Mouse (Mus musculus): Measurements from ENCODE around the gene Pla2g6. TPM values are rescaled to one million over a fixed set of nuclear protein-coding genes. Genes with fewer than 3 reads are reported as not detected.

Pla2g6 gene
- polyA plus RNA-seq, 1 experiment from 2014 or later: 10.7 TPM

GRCm38 (mm10) chr15:79244071-79244893 lies 83.9 kb downstream of the Pla2g6 start:
- no peak overlapping the region for H3K9ac ChIP-seq (ENCODE audit: low read depth, low read length)
- no peak overlapping the region for H3K4me2 ChIP-seq (ENCODE audit: low read length)
- TF ChIP-seq CTCF (IDR thresholded peaks at IDR 0.05; ENCODE audit: low read depth): no peak
- H3K27me3 ChIP-seq (ENCODE audit: insufficient read depth, low read length): no peaks in the 10 kb centered on the region
- no peak for ATAC-seq (replicated peaks; ENCODE audit: low FRiP score, low read depth)
- no peak overlapping the region for H3K4me3 ChIP-seq (replicated peaks; ENCODE audit: low read depth, low read length)
- no peak for DNase-seq (ENCODE audit: low spot score)
- whole genome bisulfite sequencing: 73% methylated on average over 7 of the region's 7 CpGs
- H3K4me1 ChIP-seq (replicated peaks; ENCODE audit: insufficient read depth, low read length): no peaks in the 10 kb centered on the region
- no peak overlapping the region for H3K27ac ChIP-seq
- H3K36me3 ChIP-seq (ENCODE audit: insufficient read depth, low read length): peaks cover 47% of the 10 kb centered on the region
- no peaks in the 10 kb centered on the region for H3K9me3 ChIP-seq (replicated peaks; ENCODE audit: low read length)

DNA sequence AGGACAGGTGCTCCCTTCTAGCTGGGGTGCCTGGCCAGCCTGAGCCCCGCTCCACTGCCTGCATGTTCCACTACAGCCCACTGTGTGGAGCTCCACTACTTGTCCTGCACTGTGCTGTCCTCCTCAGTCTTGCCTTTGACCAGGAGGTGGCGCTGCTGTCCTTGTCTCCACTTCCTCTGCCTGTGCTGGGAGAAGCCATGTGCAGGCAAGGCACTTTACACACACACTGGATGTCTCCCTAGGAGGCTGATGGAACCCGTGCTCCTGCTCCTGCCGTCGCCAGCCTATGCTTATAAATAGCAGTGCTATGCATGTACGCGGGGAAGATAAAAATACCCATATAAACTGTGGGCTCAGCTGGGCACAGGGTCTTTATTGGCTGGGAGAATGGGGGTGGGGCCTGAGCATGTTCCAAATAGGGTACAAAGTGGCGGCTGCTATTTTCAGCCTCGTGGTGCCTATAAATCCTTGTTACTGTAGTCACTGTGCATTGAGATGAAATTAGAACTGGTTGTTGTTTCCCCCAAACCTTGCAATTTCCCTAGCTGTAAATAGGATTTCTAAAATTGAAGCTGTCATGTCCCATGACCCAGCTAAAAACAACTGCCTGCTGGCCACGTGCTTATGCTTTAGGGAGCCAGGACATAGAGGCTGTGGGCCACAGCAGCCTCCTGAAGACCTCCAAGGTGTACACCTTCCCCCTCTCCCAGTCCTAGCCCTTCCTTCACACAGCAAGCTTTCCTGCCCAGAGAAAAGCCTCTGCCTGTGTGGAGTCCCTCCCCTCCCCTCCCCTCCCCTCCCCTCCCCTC lies 84.8 kb downstream of the Pla2g6 start:
- Histone ChIP-seq H3K36me3 (ENCODE audit: insufficient read depth, low read length) (peaks cover 49% of the 10 kb centered on the region), H3K27me3 (ENCODE audit: insufficient read depth, low read length) (no peaks in the 10 kb centered on the region), H3K4me3 (replicated peaks; ENCODE audit: low read depth, low read length) (no peak overlapping the region), H3K4me2 (ENCODE audit: low read length) (no peak overlapping the region), H3K27ac (no peak overlapping the region), H3K9me3 (replicated peaks; ENCODE audit: low read length) (no peaks in the 10 kb centered on the region), H3K9ac (ENCODE audit: low read depth, low read length) (no peak overlapping the region), H3K4me1 (replicated peaks; ENCODE audit: insufficient read depth, low read length) (no peaks in the 10 kb centered on the region)
- peak; percentile 90 for ATAC-seq (replicated peaks; ENCODE audit: low FRiP score, low read depth)
- TF ChIP-seq CTCF (IDR thresholded peaks at IDR 0.05; ENCODE audit: low read depth): peak; percentile 100
- DNase-seq (ENCODE audit: low spot score): peak; percentile 97
- WGBS: 13% methylated on average over 10 of the region's 10 CpGs

GRCm38 (mm10) chr15:79242574-79243233 lies 85.5 kb downstream of the Pla2g6 start:
- Histone ChIP-seq H3K9me3 (replicated peaks; ENCODE audit: low read length) (no peaks in the 10 kb centered on the region), H3K4me1 (replicated peaks; ENCODE audit: insufficient read depth, low read length) (no peaks in the 10 kb centered on the region), H3K27me3 (ENCODE audit: insufficient read depth, low read length) (no peaks in the 10 kb centered on the region), H3K9ac (ENCODE audit: low read depth, low read length) (no peak overlapping the region), H3K27ac (no peak overlapping the region), H3K4me3 (replicated peaks; ENCODE audit: low read depth, low read length) (no peak overlapping the region), H3K4me2 (ENCODE audit: low read length) (no peak overlapping the region), H3K36me3 (ENCODE audit: insufficient read depth, low read length) (peaks cover 42% of the 10 kb centered on the region)
- DNase-seq (ENCODE audit: low spot score): no peak
- 66% methylated on average over 13 of the region's 13 CpGs for WGBS
- peak; percentile 18 for ATAC-seq (replicated peaks; ENCODE audit: low FRiP score, low read depth)
- TF ChIP-seq CTCF (IDR thresholded peaks at IDR 0.05; ENCODE audit: low read depth): no peak

DNA sequence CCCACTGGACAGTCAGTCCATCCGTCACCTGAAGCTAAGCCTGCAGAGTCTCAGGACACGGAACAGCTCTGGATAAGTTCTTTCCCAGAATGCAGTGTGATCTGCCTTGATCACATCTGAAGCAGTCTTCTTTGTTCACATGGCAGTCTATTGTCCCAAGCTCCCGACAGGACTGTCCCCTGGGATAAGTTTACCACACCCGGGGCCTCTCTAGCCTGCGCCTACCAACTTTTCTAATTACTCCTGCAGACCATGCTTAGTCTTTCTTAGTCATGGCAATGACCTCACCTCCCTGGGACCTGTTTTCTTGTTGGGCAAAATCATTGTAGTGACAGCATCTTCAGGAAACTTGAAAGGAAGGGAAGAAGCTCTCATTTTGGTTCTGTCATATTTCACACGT lies 90.2 kb downstream of the Pla2g6 start:
- no peak for TF ChIP-seq CTCF (IDR thresholded peaks at IDR 0.05; ENCODE audit: low read depth)
- Histone ChIP-seq H3K36me3 (ENCODE audit: insufficient read depth, low read length) (peaks cover 42% of the 10 kb centered on the region), H3K9ac (ENCODE audit: low read depth, low read length) (no peak overlapping the region), H3K27ac (no peak overlapping the region), H3K27me3 (ENCODE audit: insufficient read depth, low read length) (no peaks in the 10 kb centered on the region), H3K4me2 (ENCODE audit: low read length) (no peak overlapping the region), H3K9me3 (replicated peaks; ENCODE audit: low read length) (no peaks in the 10 kb centered on the region), H3K4me1 (replicated peaks; ENCODE audit: insufficient read depth, low read length) (no peaks in the 10 kb centered on the region), H3K4me3 (replicated peaks; ENCODE audit: low read depth, low read length) (no peak overlapping the region)
- WGBS: 84% methylated on average over 6 of the region's 6 CpGs
- ATAC-seq (replicated peaks; ENCODE audit: low FRiP score, low read depth) (no peak), DNase-seq (ENCODE audit: low spot score) (no peak)

MicroRNA genes within 50 kb of the gene (microRNA counts, 519-probe panel; counts per million panel counts)
- 330 counts per million, percentile 68 among the panel's probes with 10 or more counts for microRNA mmu-miR-1943

Small RNA genes within 50 kb of the gene (microRNA-seq; reads per million reads assigned to microRNA genes)
- gene Mir1943: 2.6 reads per million, percentile 5 among the genes with 10 or more reads in this experiment

Other genes with a start within 250 kb of the Pla2g6 start
- gene Micall1, start 219.5 kb downstream of the Pla2g6 start, polyA plus RNA-seq (2015; fragmentation: Nextera tagmentation; extraction: Ambion mirVana): 5.9 and 6.6 TPM in 2 replicates
- 314 and 321 TPM in 2 replicates for gene Polr2f, start 187.4 kb downstream of the Pla2g6 start, polyA plus RNA-seq (2015; fragmentation: Nextera tagmentation; extraction: Ambion mirVana)
- gene 1700088E04Rik, start 187.1 kb downstream of the Pla2g6 start, polyA plus RNA-seq (2015; fragmentation: Nextera tagmentation; extraction: Ambion mirVana): 12.9 and 15.2 TPM in 2 replicates
- 0.23 and 0.25 TPM in 2 replicates for gene Sox10, start 163.2 kb downstream of the Pla2g6 start, polyA plus RNA-seq (2015; fragmentation: Nextera tagmentation; extraction: Ambion mirVana)
- gene Pick1, start 99.2 kb downstream of the Pla2g6 start, polyA plus RNA-seq (2015; fragmentation: Nextera tagmentation; extraction: Ambion mirVana): 31.8 and 35.6 TPM in 2 replicates
- 0.33 and 0.42 TPM in 2 replicates for gene Gm49486, start 99.0 kb downstream of the Pla2g6 start, polyA plus RNA-seq (2015; fragmentation: Nextera tagmentation; extraction: Ambion mirVana)
- gene Slc16a8, start 73.6 kb downstream of the Pla2g6 start, polyA plus RNA-seq (2015; fragmentation: Nextera tagmentation; extraction: Ambion mirVana): 0.23 TPM in 1 of 2 replicates, not detected in the other
- gene Baiap2l2, start 42.9 kb downstream of the Pla2g6 start, polyA plus RNA-seq (2015; fragmentation: Nextera tagmentation; extraction: Ambion mirVana): 23.9 and 25.0 TPM in 2 replicates
- gene Maff, start 18.2 kb upstream of the Pla2g6 start, polyA plus RNA-seq (2015; fragmentation: Nextera tagmentation; extraction: Ambion mirVana): 6.9 and 7.3 TPM in 2 replicates
- 44.4 and 47.5 TPM in 2 replicates for gene Tmem184b, start 75.2 kb upstream of the Pla2g6 start, polyA plus RNA-seq (2015; fragmentation: Nextera tagmentation; extraction: Ambion mirVana)
- 50.9 and 53.9 TPM in 2 replicates for gene Csnk1e, start 127.2 kb upstream of the Pla2g6 start, polyA plus RNA-seq (2015; fragmentation: Nextera tagmentation; extraction: Ambion mirVana)
- 0.11 TPM in 1 of 2 replicates, not detected in the other for gene Kcnj4, start 176.9 kb upstream of the Pla2g6 start, polyA plus RNA-seq (2015; fragmentation: Nextera tagmentation; extraction: Ambion mirVana)
- gene Kdelr3, start 188.0 kb upstream of the Pla2g6 start, polyA plus RNA-seq (2015; fragmentation: Nextera tagmentation; extraction: Ambion mirVana): 41.6 and 54.9 TPM in 2 replicates
- gene Ddx17, start 218.4 kb upstream of the Pla2g6 start, polyA plus RNA-seq (2015; fragmentation: Nextera tagmentation; extraction: Ambion mirVana): 38.6 and 39.9 TPM in 2 replicates

Data from kidney, postnatal 0 days (tissue).